Mouse (Mus musculus) neural tube, embryonic 12.5 days (tissue): ENCODE data around the gene Ssr1. TPM values are rescaled to one million over a fixed set of nuclear protein-coding genes. Genes with fewer than 3 reads are reported as not detected.

Source experiments
- ATAC-seq: fragments of 200-750 bp; cut with Nextera tagmentation; 2 replicates; pipeline ENCODE4 v1.8.0; 2017; ENCODE audit warnings: low read depth, mild to moderate bottlenecking, moderate TSS enrichment, moderate library complexity; ENCODE audit not compliant: low FRiP score
- H3K27ac ChIP-seq: fragments of 300-500 bp; sonication (generic); 2 replicates; pipeline ENCODE4 v1.5.1; 2016
- H3K27me3 ChIP-seq: fragments of 300-500 bp; sonication (generic); replicated peaks from 2 replicates; pipeline ENCODE4 v1.6.1; 2016; ENCODE audit warnings: mild to moderate bottlenecking
- H3K36me3 ChIP-seq: fragments of 300-500 bp; sonication (generic); 2 replicates; pipeline ENCODE4 v1.6.1; 2016; ENCODE audit warnings: mild to moderate bottlenecking
- H3K4me1 ChIP-seq: fragments of 300-500 bp; sonication (generic); 2 replicates; pipeline ENCODE4 v1.6.1; 2016
- H3K4me2 ChIP-seq: fragments of 300-500 bp; sonication (generic); replicated peaks from 2 replicates; pipeline ENCODE4 v1.6.1; 2016; ENCODE audit warnings: mild to moderate bottlenecking
- H3K4me3 ChIP-seq: fragments of 300-500 bp; sonication (generic); 2 replicates; pipeline ENCODE4 v1.5.1; 2016
- H3K9ac ChIP-seq: fragments of 300-500 bp; sonication (generic); 2 replicates; pipeline ENCODE4 v1.6.1; 2016; ENCODE audit warnings: mild to moderate bottlenecking
- H3K9me3 ChIP-seq: fragments of 300-500 bp; sonication (generic); 2 replicates; pipeline ENCODE4 v1.6.1; 2016; ENCODE audit warnings: mild to moderate bottlenecking
- WGBS: fragments of 180-500 bp; shearing (Covaris S2); methylation state at CpG from one replicate; pipeline ENCODE4 v1.1.7; 2016; 5-methylcytosine and 5-hydroxymethylcytosine counted together
- polyA plus RNA-seq: library from polyadenylated mRNA; unstranded; fragments of >200 nt; fragmentation: Nextera tagmentation; extraction: Ambion mirVana; gene quantifications from 2 replicates; pipeline ENCODE4 v1.2.1, GENCODE M21; 2016

Ssr1 gene
- polyA plus RNA-seq, 1 experiment from 2014 or later, result 91.3 TPM

GRCm38 (mm10) chr13:37962541-37962940, 31.5 kb downstream of the Ssr1 start:
- H3K27ac ChIP-seq, result no peak overlapping the region
- no peak overlapping the region for H3K4me3 ChIP-seq
- H3K27me3 ChIP-seq, result no peaks in the 10 kb centered on the region; the same call in 1 of the 2 replicates
- WGBS, result 91% methylated on average over 9 of the region's 9 CpGs
- no peaks in the 10 kb centered on the region for H3K9me3 ChIP-seq
- no peaks in the 10 kb centered on the region for H3K36me3 ChIP-seq
- no peak for ATAC-seq
- no peak overlapping the region for H3K4me2 ChIP-seq
- H3K4me1 ChIP-seq, result peaks cover 25% of the 10 kb centered on the region; the same call in 1 of the 2 replicates
- no peak overlapping the region for H3K9ac ChIP-seq

- Histone ChIP-seq H3K4me2 (no peak overlapping the region), H3K9ac (no peak overlapping the region), H3K4me3 (no peak overlapping the region), H3K9me3 (no peaks in the 10 kb centered on the region), H3K27me3 (no peaks in the 10 kb centered on the region; the same call in 1 of the 2 replicates), H3K4me1 (peaks cover 10% of the 10 kb centered on the region; the same call in 1 of the 2 replicates), H3K36me3 (no peaks in the 10 kb centered on the region), H3K27ac (no peak overlapping the region)
- WGBS, result 91% methylated on average over 7 of the region's 7 CpGs
- no peak for ATAC-seq
Observed at GRCm38 (mm10) chr13:37959936-37960335, 34.1 kb downstream of the Ssr1 start.

DNA sequence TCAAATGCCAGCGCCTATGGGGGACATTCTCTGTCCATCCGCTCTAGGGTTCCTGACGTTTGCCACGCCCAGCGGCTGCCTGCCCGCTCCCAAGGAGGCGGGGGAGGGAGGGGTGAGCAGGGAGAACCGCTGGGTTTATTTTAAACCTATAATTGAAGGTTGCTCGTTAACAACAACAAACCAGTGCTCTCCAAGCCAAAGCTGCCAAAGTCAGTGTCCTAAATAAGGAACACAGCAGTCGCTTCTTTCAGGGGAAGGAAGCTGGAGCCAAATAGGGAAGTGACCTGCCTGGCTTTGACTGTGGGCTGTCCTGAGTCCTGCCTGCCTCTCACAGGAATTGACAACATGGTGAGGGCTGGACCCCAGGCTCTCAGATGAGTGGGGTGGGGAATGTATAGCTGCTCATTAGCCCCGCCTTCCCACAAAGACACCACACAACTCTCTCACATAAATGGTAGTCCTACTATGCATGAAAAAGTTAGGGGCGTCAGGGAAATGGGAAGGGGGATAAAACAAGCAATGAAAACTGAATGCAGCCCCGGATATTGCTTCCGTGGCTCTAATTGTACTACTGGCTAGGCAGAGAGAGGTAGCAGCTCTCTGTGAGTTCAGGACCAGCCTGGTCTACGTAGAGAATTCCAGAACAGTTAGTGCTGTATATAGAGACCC, 34.6 kb downstream of the Ssr1 start:
- no peaks in the 10 kb centered on the region for H3K9me3 ChIP-seq
- ATAC-seq, result no peak
- no peaks in the 10 kb centered on the region for H3K36me3 ChIP-seq
- H3K4me2 ChIP-seq, result no peak overlapping the region
- H3K9ac ChIP-seq, result no peak overlapping the region
- no peaks in the 10 kb centered on the region; the same call in 1 of the 2 replicates for H3K27me3 ChIP-seq
- WGBS, result 80% methylated on average over 15 of the region's 15 CpGs
- no peak overlapping the region for H3K27ac ChIP-seq
- H3K4me1 ChIP-seq, result peaks cover 7% of the 10 kb centered on the region; the same call in 1 of the 2 replicates
- H3K4me3 ChIP-seq, result no peak overlapping the region

DNA sequence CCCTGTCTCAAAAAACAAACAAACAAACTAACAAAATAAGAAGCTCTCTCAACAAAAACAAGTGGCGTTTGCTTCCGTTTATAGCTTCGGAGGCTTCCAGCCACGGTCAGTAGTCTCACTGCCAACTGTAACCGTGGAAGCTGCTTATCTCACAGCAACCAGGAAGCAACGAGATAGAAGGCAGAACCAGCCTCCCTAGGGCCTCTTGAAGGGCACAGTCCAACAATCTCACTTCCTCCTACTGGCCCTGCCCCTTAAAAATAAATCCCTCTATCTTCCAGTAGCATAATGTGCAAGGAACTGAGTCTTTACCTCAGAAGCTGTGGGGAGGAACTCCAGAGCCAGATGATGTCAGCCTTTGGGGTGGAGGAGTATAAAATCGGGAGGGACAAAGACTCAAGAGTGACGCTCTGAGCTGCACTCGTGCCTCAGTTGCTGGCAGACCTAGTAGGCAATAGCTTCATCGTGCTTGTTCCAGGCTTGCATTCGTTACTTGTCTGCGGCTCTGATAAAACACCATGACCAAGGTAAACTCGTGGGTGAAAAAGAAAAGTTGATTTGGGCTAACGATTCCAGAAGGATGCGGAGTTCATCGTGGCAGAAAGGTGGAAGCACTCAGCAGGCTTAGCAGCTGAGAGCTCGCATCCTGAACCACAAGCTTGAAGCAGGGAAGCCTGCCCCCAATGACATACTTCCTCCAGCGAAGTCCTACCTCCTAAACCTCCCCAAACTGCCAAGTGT, 35.3 kb downstream of the Ssr1 start:
- Histone ChIP-seq H3K27me3 (no peaks in the 10 kb centered on the region), H3K36me3 (no peaks in the 10 kb centered on the region), H3K4me1 (peaks cover 2% of the 10 kb centered on the region; the same call in 1 of the 2 replicates), H3K9ac (no peak overlapping the region), H3K27ac (no peak overlapping the region), H3K4me2 (no peak overlapping the region), H3K9me3 (no peaks in the 10 kb centered on the region), H3K4me3 (no peak overlapping the region)
- ATAC-seq, result no peak
- 91% methylated on average over 18 of the region's 18 CpGs for WGBS

DNA sequence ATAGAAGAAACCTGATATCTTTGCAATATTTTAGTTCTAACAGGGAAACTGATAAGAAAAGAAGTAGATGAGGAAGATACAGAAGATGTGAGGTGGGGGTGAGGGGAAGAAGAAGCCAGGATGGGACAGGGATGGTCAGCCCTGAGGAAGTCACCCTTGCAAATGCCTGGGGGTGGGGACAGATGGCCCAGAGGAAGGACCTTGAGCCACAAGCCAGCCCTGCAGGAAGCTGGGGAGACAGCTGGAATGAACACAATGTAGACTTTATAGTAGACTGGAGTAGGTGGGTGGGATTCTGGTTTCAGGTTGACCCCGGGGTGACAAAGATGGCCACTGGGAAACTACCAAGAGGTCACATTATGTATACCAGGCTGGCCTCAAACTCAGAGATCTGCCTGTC, 39.7 kb downstream of the Ssr1 start:
- H3K9ac ChIP-seq, result no peak overlapping the region
- 71% methylated on average over 1 of the region's 1 CpGs for WGBS
- no peaks in the 10 kb centered on the region for H3K27me3 ChIP-seq
- H3K9me3 ChIP-seq, result no peaks in the 10 kb centered on the region
- H3K27ac ChIP-seq, result no peak overlapping the region
- no peak overlapping the region for H3K4me3 ChIP-seq
- H3K4me2 ChIP-seq, result no peak overlapping the region
- no peaks in the 10 kb centered on the region for H3K4me1 ChIP-seq
- ATAC-seq, result no peak
- no peaks in the 10 kb centered on the region for H3K36me3 ChIP-seq

DNA sequence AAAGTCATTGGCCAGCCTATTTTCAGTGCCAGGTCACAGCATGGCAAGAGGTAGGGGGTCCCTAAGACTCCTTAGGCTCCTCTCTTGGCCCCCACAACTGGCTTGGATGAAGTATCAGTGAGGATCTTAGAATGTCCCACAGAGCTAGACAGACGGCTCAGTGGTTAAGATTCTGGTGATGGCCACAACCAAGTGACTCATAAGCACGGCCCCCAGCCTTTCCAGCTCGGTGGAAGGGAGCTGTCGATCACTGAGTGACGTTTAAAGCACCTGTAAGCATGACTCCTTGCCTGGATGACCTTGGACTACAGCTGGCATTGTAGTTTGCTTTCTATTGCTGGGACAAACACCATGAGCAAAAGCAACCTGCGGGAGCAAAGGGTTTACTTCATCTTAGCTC, 41.0 kb downstream of the Ssr1 start:
- no peak overlapping the region for H3K4me3 ChIP-seq
- no peaks in the 10 kb centered on the region; the same call in 1 of the 2 replicates for H3K36me3 ChIP-seq
- no peak for ATAC-seq
- no peaks in the 10 kb centered on the region for H3K4me1 ChIP-seq
- H3K9me3 ChIP-seq, result no peaks in the 10 kb centered on the region
- WGBS, result 88% methylated on average over 6 of the region's 6 CpGs
- no peak overlapping the region for H3K9ac ChIP-seq
- H3K27ac ChIP-seq, result no peak overlapping the region
- no peaks in the 10 kb centered on the region for H3K27me3 ChIP-seq
- no peak overlapping the region for H3K4me2 ChIP-seq

GRCm38 (mm10) chr13:37946734-37947133, 47.3 kb downstream of the Ssr1 start:
- H3K9ac ChIP-seq, result no peak overlapping the region
- H3K4me2 ChIP-seq, result 0 out of 2 replicates have a peak overlapping the region, but pooled peaks have one; percentile 5
- H3K27me3 ChIP-seq, result no peaks in the 10 kb centered on the region
- H3K4me1 ChIP-seq, result no peaks in the 10 kb centered on the region
- H3K27ac ChIP-seq, result no peak overlapping the region
- H3K4me3 ChIP-seq, result no peak overlapping the region
- H3K36me3 ChIP-seq, result no peaks in the 10 kb centered on the region; the same call in 1 of the 2 replicates
- 20% methylated on average over 6 of the region's 6 CpGs for WGBS
- ATAC-seq, result 0 out of 2 replicates have a peak, but pooled peaks have one; percentile 37
- H3K9me3 ChIP-seq, result no peaks in the 10 kb centered on the region

- Histone ChIP-seq H3K4me3 (no peak overlapping the region), H3K4me1 (no peaks in the 10 kb centered on the region), H3K27me3 (no peaks in the 10 kb centered on the region), H3K27ac (no peak overlapping the region), H3K4me2 (no peak overlapping the region), H3K9me3 (no peaks in the 10 kb centered on the region), H3K36me3 (no peaks in the 10 kb centered on the region; the same call in 1 of the 2 replicates), H3K9ac (no peak overlapping the region)
- ATAC-seq, result no peak
- 85% methylated on average over 8 of the region's 8 CpGs for WGBS
Observed at GRCm38 (mm10) chr13:37945392-37945791, 48.6 kb downstream of the Ssr1 start.

DNA sequence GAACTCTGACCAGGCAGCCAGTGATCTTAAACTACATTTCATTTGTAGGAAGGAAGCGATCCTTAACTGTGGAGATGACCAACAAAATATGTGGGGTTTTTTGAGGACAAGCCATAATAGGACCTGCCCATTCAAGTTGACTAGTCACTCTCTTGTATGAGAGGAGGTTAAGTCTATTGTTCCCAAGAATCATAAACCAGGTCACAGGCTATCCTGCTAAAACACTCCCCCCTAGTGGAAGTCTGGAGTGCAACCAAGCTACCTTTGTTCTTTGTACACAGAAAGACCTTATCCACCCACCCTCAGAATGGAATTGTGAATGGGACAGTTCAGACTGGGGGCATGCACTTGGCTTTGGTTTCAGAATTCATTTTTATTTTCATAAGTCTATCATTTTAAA, 49.7 kb downstream of the Ssr1 start:
- H3K36me3 ChIP-seq, result no peaks in the 10 kb centered on the region; the same call in 1 of the 2 replicates
- H3K27me3 ChIP-seq, result no peaks in the 10 kb centered on the region
- H3K4me2 ChIP-seq, result no peak overlapping the region
- H3K27ac ChIP-seq, result no peak overlapping the region
- H3K4me1 ChIP-seq, result no peaks in the 10 kb centered on the region
- H3K9me3 ChIP-seq, result no peaks in the 10 kb centered on the region
- WGBS, result 61% methylated on average over 1 of the region's 1 CpGs
- no peak overlapping the region for H3K9ac ChIP-seq
- H3K4me3 ChIP-seq, result no peak overlapping the region
- no peak for ATAC-seq

DNA sequence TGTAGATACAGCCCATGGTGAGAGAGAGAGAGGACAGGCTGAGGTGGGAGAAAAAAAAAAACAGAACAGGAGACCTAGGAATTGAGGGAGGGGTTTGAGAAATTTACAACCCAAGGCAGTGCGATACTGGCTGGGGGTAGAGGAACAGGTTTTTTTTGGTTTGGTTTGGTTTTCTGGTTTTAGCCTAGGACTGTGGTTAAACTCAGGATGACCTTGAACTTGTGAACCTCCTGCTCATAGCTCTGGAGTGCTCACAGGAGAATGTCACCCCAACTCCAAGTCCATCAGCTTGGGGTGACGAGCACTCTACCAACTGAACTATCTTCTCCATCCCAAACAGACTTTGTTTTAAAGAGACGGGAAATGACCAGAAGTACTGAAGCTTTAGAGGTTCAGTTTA, 50.6 kb downstream of the Ssr1 start:
- 81% methylated on average over 3 of the region's 3 CpGs for WGBS
- Histone ChIP-seq H3K27me3 (no peaks in the 10 kb centered on the region), H3K4me1 (no peaks in the 10 kb centered on the region), H3K27ac (no peak overlapping the region), H3K9ac (no peak overlapping the region), H3K4me3 (no peak overlapping the region), H3K9me3 (no peaks in the 10 kb centered on the region), H3K4me2 (no peak overlapping the region), H3K36me3 (no peaks in the 10 kb centered on the region)
- no peak for ATAC-seq

- no peak overlapping the region for H3K27ac ChIP-seq
- H3K9me3 ChIP-seq, result no peaks in the 10 kb centered on the region
- H3K4me3 ChIP-seq, result no peak overlapping the region
- H3K4me2 ChIP-seq, result no peak overlapping the region
- no peak for ATAC-seq
- 64% methylated on average over 4 of the region's 4 CpGs for WGBS
- H3K36me3 ChIP-seq, result no peaks in the 10 kb centered on the region
- no peaks in the 10 kb centered on the region for H3K27me3 ChIP-seq
- no peaks in the 10 kb centered on the region for H3K4me1 ChIP-seq
- H3K9ac ChIP-seq, result no peak overlapping the region
Observed at GRCm38 (mm10) chr13:37942887-37943331, 51.1 kb downstream of the Ssr1 start.

DNA sequence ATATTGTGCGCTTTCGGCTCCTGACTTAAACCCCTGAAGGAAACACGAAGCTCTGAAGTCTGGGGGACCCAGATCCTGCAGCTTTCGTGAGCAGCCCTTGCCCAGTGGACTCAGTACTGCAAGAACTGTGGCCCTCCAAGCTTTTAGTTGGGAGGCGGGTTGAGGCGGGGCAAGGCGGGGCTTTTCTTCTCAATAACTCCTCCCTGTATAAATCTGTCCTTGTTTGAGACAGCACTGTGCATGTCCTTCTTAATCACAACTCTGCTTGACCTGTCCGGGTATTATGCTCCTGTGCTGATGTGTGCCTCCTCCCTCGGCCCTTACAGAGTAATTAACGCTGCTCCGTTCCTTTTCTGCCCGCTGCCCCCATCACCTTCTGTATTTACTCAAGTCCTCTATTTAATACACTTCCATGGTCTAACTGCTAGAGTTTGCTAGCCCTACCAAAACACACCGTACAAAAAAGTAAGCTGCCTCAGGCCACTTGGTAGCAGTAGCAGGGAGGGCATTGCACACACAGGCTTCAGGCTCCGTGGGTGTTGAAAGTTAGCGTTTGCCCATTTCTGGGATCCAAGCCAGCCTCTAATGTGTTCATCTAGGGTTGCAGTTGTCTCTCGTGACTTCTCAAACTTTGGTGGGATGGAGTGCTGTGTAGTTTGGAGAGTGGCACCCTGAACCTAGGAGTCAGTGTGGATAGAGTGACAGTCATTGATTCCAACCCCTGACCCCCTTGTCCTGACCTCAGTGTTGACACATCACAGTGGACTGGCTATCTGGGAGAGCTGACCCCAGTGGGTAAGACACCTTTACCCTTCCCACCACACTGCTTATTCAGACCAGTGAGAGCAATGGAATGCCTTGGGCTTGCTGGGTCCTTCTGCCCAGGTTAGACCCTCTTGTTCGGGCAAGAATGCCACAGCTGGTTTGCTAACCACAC, 51.8 kb downstream of the Ssr1 start:
- no peak for ATAC-seq
- Histone ChIP-seq H3K27ac (no peak overlapping the region), H3K4me2 (no peak overlapping the region), H3K4me3 (no peak overlapping the region), H3K36me3 (no peaks in the 10 kb centered on the region), H3K9ac (no peak overlapping the region), H3K9me3 (no peaks in the 10 kb centered on the region), H3K27me3 (no peaks in the 10 kb centered on the region), H3K4me1 (no peaks in the 10 kb centered on the region)
- WGBS, result 69% methylated on average over 17 of the region's 17 CpGs
